Mouse (Mus musculus) E14TG2a.4 (cell line): ENCODE measurements around the gene Spaca9.

Experiments
- CTCF ChIP-seq: conservative IDR thresholded peaks from 2 replicates; pipeline ENCODE4 v1.5.1; 2014; ENCODE audit warnings: low read length
- NANOG ChIP-seq: IDR thresholded peaks from 2 replicates; pipeline ENCODE4 v1.6.1; 2014; ENCODE audit warnings: borderline replicate concordance, low read length, mixed read lengths
- POU5F1 ChIP-seq: IDR thresholded peaks from 2 replicates; pipeline ENCODE4 v1.6.1; 2014; ENCODE audit warnings: low read length, borderline replicate concordance

- TF ChIP-seq CTCF (no peak), NANOG (no peak), POU5F1 (no peak)
Observed at GRCm38 (mm10) chr2:28650526-28650925, 49.0 kb downstream of the Spaca9 start.
